Mouse (Mus musculus) cortical plate, adult 2 months (tissue): ENCODE results near the gene Fbxw11.

Experiments used
- CTCF ChIP-seq: fragments of 200-500 bp; IDR thresholded peaks from 2 replicates; pipeline ENCODE4 v1.5.1; 2011; ENCODE audit warnings: mild to moderate bottlenecking, control low read depth, low read length; ENCODE audit not compliant: insufficient read depth; ENCODE audit errors: extremely low read depth
- POLR2A ChIP-seq: fragments of 200-500 bp; IDR thresholded peaks from 2 replicates; pipeline ENCODE4 v1.6.1; 2011; ENCODE audit warnings: mild to moderate bottlenecking, low read length, control low read depth; ENCODE audit not compliant: insufficient read depth; ENCODE audit errors: extremely low read depth

DNA sequence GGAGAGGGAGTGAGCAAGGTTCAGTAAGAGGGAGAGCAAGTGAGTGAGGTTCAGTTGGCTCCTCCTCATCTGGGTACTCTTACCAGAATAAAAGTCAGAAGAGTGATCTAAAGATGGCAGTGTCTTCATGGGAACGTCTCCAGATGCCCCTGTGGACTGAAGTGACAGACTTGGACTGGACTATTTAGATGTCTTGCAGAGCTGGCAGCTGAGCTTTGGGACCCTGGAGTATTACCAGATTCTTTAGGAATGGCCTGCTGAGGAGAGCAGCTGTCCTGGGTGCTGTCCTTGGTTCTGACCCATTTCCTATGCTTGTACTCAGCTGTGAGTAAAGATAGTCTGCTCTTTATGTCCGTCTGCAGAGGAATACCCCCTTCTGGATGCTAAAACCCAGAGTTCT lies 75.8 kb downstream of the Fbxw11 start:
- TF ChIP-seq CTCF (no peak), POLR2A (no peak)
